Mouse (Mus musculus) gastrocnemius, postnatal 14 days (tissue): ENCODE measurements at regions not wholly inside any gene's neighbourhood (a gene's known extent, or its start where the extent isn't known, plus 50 kb on each side); places are given as distances from the start of the nearest gene placed in this dataset.

ENCODE experiments used
- DNase-seq: peaks from one replicate; pipeline ENCODE4 v3.0.0; 2021; ENCODE audit warnings: mixed read lengths
- intact Hi-C: fragments of 180-260 bp; cut with DNase I; formaldehyde crosslinking; loops from one replicate; pipeline ENCODE4 v1.15.1; 2025; ENCODE audit warnings: low total_unique reads

- intact Hi-C loops = no loop called here
Measured at GRCm38 (mm10) chr1:183938361-183938760, 74.7 kb upstream of the Dusp10 start.

GRCm38 (mm10) chr1:183940706-183941105, 72.4 kb upstream of the Dusp10 start:
- intact Hi-C loops = no loop called here
- no peak for DNase-seq

More at GRCm38 (mm10) chr1:183938361-183938760, 74.7 kb upstream of the Dusp10 start:
- DNase-seq = no peak

GRCm38 (mm10) chr1:183946241-183946640, 66.9 kb upstream of the Dusp10 start:
- no peak for DNase-seq
- intact Hi-C loops = no loop called here

GRCm38 (mm10) chr1:183947066-183947465, 66.0 kb upstream of the Dusp10 start:
- peak; percentile 8 for DNase-seq
- intact Hi-C loops = no loop called here

GRCm38 (mm10) chr1:183949205-183949604, 63.9 kb upstream of the Dusp10 start:
- intact Hi-C loops = no loop called here
- DNase-seq = no peak

- DNase-seq = no peak
- intact Hi-C loops = no loop called here
Measured at GRCm38 (mm10) chr1:183954086-183954485, 59.0 kb upstream of the Dusp10 start.

- no peak for DNase-seq
Measured at GRCm38 (mm10) chr1:183956391-183956790, 56.7 kb upstream of the Dusp10 start.

GRCm38 (mm10) chr1:183961383-183961782, 51.7 kb upstream of the Dusp10 start:
- intact Hi-C loops = no loop called here
- no peak for DNase-seq

More at GRCm38 (mm10) chr1:183956391-183956790, 56.7 kb upstream of the Dusp10 start:
- intact Hi-C loops = no loop called here

- intact Hi-C loops = no loop called here
- DNase-seq = no peak
Measured at GRCm38 (mm10) chr1:183962486-183962885, 50.6 kb upstream of the Dusp10 start.

- intact Hi-C loops = no loop called here
- peak; percentile 7 for DNase-seq
Measured at GRCm38 (mm10) chr1:183963286-183963685, 49.8 kb upstream of the Dusp10 start.
